ENCODE assay signal across 11 mouse cellular contexts in the genomic region with DNA sequence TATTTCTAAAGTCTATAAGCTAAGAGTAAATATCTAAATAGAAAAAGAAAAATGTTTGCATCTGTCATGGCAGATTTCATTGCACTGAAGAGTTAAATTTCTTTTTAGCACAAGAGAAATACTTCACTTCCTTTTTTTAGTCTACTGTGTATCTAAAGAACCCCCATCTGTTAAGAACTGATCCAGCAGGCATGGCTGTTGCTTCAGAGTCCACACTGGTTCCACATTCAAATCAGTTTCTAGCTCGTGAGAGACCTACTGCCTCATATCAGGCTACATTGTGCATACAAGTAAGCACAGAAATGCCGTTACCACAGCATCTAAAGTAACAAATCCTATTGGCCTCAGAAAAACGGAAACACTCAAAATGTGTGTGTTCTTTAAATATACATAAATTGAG. TPM values are rescaled to one million over a fixed set of nuclear protein-coding genes. Genes with fewer than 3 reads are reported as not detected.
A peak's percentile ranks its signal among the peaks of the same experiment; 100 is the strongest.
DNase-seq lines count a peak whose midpoint lies in the region; ATAC-seq lines count a peak whose summit lies in the region.
"Had no signal": no experiment of that assay in that cellular context is flagged by ENCODE, and none has a peak within 500 bp of the region (broad histone marks: within the 10 kb centered on the region; RNA-seq: fewer than 3 reads in every experiment).

No protein-coding gene starts in this region.

- no peak for DNase-seq in heart, postnatal 36 days
- DNase-seq in A20 (ENCODE audit: low read depth, low spot score): peak; percentile 8
- DNase-seq in forebrain, embryonic 10.5 days (ENCODE audit: extremely low spot score, low spot score): no peak
- no peak for DNase-seq in spleen, adult 12 weeks (ENCODE audit: low spot score)
- DNase-seq in thymus, postnatal 25 days: no peak
- no peak for DNase-seq in thymus, adult 18-20 months
- DNase-seq: adrenal gland, adult 8-10 months; kidney, adult 8-10 months; lung, embryonic 14.5 days had no signal

- WGBS in heart, embryonic 13.5 days: 40% methylated on average over 3 of the region's 3 CpGs
- 66% methylated on average over 3 of the region's 3 CpGs for WGBS in forebrain, embryonic 10.5 days
- WGBS in limb, embryonic 13.5 days: 41% methylated on average over 3 of the region's 3 CpGs

- H3K27me3 ChIP-seq in heart, embryonic 13.5 days (replicated peaks): no peaks in the 10 kb centered on the region
- H3K27me3 ChIP-seq in forebrain, embryonic 10.5 days (ENCODE audit: poor library complexity, severe bottlenecking): peaks cover 17% of the 10 kb centered on the region
- 0 out of 2 replicates have a peak, but pooled peaks cover 5% of the 10 kb centered on the region for H3K27me3 ChIP-seq in limb, embryonic 13.5 days

- H3K9ac ChIP-seq in heart, embryonic 13.5 days: peak overlapping the region; percentile 97
- H3K9ac ChIP-seq in limb, embryonic 13.5 days: no peak overlapping the region; the same call in 1 of the 2 replicates
- H3K9ac ChIP-seq: lung, embryonic 14.5 days had no signal

- ATAC-seq in heart, embryonic 13.5 days (ENCODE audit: extremely low read depth, insufficient number of reproducible peaks, low FRiP score, low TSS enrichment): no peak
- ATAC-seq in limb, embryonic 13.5 days (ENCODE audit: low FRiP score, low read depth): no peak

- intact Hi-C loops in heart, postnatal 36 days (cut with DNase I): loop anchor here (5.0 to 10.0 kb wide), 2 partner anchors 104 to 574 kb away; no protein-coding TSS in a partner anchor

- H3K4me1 ChIP-seq in heart, embryonic 13.5 days: peaks cover 27% of the 10 kb centered on the region
- peaks cover 32% of the 10 kb centered on the region for H3K4me1 ChIP-seq in forebrain, embryonic 10.5 days
- peaks cover 17% of the 10 kb centered on the region for H3K4me1 ChIP-seq in limb, embryonic 13.5 days

- H3K36me3 ChIP-seq in heart, embryonic 13.5 days: no peaks in the 10 kb centered on the region
- no peaks in the 10 kb centered on the region for H3K36me3 ChIP-seq in forebrain, embryonic 10.5 days (replicated peaks)
- no peaks in the 10 kb centered on the region for H3K36me3 ChIP-seq in limb, embryonic 13.5 days

- peak overlapping the region; percentile 87 for H3K4me2 ChIP-seq in heart, embryonic 13.5 days
- peak overlapping the region; percentile 91 for H3K4me2 ChIP-seq in limb, embryonic 13.5 days (replicated peaks)

- no peak overlapping the region for H3K27ac ChIP-seq in heart, embryonic 13.5 days (replicated peaks)
- no peak overlapping the region for H3K27ac ChIP-seq in forebrain, embryonic 10.5 days
- H3K27ac ChIP-seq in limb, embryonic 13.5 days: no peak overlapping the region

- peak overlapping the region; percentile 94 for H3K4me3 ChIP-seq in heart, embryonic 13.5 days
- H3K4me3 ChIP-seq in forebrain, embryonic 10.5 days: peak overlapping the region; percentile 91; the same call in 1 of the 2 replicates
- H3K4me3 ChIP-seq in limb, embryonic 13.5 days: peak overlapping the region; percentile 87

- H3K9me3 ChIP-seq in heart, embryonic 13.5 days: no peaks in the 10 kb centered on the region
- H3K9me3 ChIP-seq in forebrain, embryonic 10.5 days: no peaks in the 10 kb centered on the region
- no peaks in the 10 kb centered on the region for H3K9me3 ChIP-seq in limb, embryonic 13.5 days

RNA-seq across cellular contexts. Expression of a gene that starts 2.5 kb away (rescaled TPM):
- 7.5 and 7.7 TPM in 2 replicates for polyA plus RNA-seq in heart, embryonic 13.5 days (2015; fragmentation: Nextera tagmentation; extraction: Ambion mirVana)
- 10 to 100 TPM; 14.3 to 14.7 TPM for total RNA-seq in heart, postnatal 36 days (2021)
- polyA plus RNA-seq in forebrain, embryonic 10.5 days (2016; fragmentation: Nextera tagmentation; extraction: Ambion mirVana): 6.5 and 8.2 TPM in 2 replicates
- 18.4 and 19.4 TPM in 2 replicates for polyA plus RNA-seq in limb, embryonic 13.5 days (2015; fragmentation: Nextera tagmentation; extraction: Ambion mirVana)
